Mouse (Mus musculus): ENCODE measurements around the gene Kcnq2. TPM values are rescaled to one million over a fixed set of nuclear protein-coding genes. Genes with fewer than 3 reads are reported as not detected.
A peak's percentile ranks its signal among the peaks of the same experiment; 100 is the strongest.

Kcnq2 gene
- polyA plus RNA-seq, 1 experiment = not detected

DNA sequence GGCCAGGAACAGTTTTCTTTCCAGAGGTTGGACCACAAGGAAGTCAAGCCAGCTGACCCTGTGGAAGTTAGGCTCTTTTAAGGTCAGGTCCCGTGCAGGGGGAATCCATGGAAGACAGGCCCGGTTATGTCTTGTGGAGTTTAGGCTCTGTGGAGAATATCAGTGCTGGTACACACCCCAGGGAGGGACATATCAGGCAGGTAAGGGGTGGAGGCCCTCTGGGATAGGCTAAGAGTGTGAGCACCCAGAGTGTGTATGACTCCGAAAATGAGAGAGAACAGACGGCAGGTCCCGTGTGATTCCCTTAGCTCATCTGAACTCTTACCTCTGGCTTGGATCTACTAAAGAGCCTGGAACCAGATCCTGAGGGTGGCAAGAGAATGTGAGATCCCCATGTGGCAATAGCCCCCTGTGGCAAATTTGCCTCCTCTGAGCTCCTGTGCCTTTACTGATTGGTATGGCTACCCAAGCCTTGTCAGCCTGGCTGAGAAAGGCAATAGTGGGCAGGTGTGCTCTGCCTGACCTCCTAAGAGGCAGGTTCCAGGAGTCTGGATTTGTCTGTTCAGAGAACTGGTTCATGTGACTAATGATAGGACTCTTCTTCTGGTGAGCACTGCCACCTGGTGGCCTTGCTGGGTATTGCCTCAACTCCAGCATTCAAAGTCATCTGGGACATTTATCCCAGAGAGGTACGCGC, 63.2 kb downstream of the Kcnq2 start:
- WGBS = 57% methylated on average over 7 of the region's 7 CpGs
- Histone ChIP-seq H3K4me3 (ENCODE audit: insufficient read depth, low read depth, low read length) (no peak overlapping the region), H3K4me1 (ENCODE audit: control insufficient read depth, insufficient read depth, low read length) (peaks cover 3% of the 10 kb centered on the region; the same call in 1 of the 2 replicates), H3K27ac (ENCODE audit: insufficient read depth, low read depth, low read length) (no peak overlapping the region)
- no peak for TF ChIP-seq CTCF (IDR thresholded peaks at IDR 0.05; ENCODE audit: insufficient read depth, low read depth, low read length)
- no peak for TF ChIP-seq POLR2A (IDR thresholded peaks at IDR 0.05; ENCODE audit: insufficient read depth, low read depth, low read length)

DNA sequence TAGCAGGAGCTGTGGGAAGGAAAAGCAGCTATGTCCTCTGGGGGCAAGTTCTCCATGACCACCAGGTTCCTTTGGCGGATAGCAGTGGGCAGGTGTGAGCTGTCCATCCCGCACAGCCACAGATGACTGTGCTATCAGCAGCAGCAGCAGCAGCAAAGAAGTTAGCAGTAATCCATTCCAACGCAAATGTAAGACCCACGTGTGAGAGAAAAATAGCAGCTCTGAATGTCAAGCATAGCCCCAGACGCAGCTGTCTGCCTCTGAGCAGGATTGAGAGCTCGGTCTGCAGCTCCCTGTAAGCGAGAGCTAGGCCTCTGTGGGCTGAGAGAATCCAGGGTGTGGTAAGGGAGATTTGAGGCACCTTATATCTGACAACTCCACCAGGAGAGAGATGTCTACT, 65.0 kb downstream of the Kcnq2 start:
- Histone ChIP-seq H3K4me1 (ENCODE audit: control insufficient read depth, insufficient read depth, low read length) (peaks cover 2% of the 10 kb centered on the region; the same call in 1 of the 2 replicates), H3K27ac (ENCODE audit: insufficient read depth, low read depth, low read length) (no peak overlapping the region), H3K4me3 (ENCODE audit: insufficient read depth, low read depth, low read length) (no peak overlapping the region)
- 46% methylated on average over 7 of the region's 7 CpGs for WGBS
- TF ChIP-seq POLR2A (IDR thresholded peaks at IDR 0.05; ENCODE audit: insufficient read depth, low read depth, low read length) (no peak), CTCF (IDR thresholded peaks at IDR 0.05; ENCODE audit: insufficient read depth, low read depth, low read length) (no peak)

DNA sequence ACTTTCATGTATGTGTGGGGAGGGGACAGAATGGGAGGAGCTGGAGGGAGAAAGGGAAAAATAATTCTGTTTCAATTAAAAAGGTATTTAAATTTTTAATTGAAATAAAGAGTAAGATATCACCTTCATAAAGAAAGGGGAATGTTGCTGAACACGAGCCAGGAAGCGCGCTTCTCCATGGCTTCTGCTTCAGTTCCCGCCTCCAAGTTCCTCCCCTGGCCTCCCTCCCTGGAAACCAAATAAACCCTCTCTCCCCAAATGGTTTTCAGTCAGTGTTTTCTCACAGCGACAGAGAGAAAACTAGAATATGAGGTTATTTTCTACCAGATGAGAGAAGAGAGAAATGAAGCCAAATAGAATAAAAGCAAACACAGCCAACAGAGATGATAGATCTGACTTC, 66.6 kb downstream of the Kcnq2 start:
- peaks cover 2% of the 10 kb centered on the region; the same call in 1 of the 2 replicates for H3K4me1 ChIP-seq (ENCODE audit: control insufficient read depth, insufficient read depth, low read length)
- H3K27ac ChIP-seq (ENCODE audit: insufficient read depth, low read depth, low read length) = no peak overlapping the region
- no peak for TF ChIP-seq CTCF (IDR thresholded peaks at IDR 0.05; ENCODE audit: insufficient read depth, low read depth, low read length)
- no peak for TF ChIP-seq POLR2A (IDR thresholded peaks at IDR 0.05; ENCODE audit: insufficient read depth, low read depth, low read length)
- no peak overlapping the region for H3K4me3 ChIP-seq (ENCODE audit: insufficient read depth, low read depth, low read length)
- WGBS = 55% methylated on average over 5 of the region's 5 CpGs

DNA sequence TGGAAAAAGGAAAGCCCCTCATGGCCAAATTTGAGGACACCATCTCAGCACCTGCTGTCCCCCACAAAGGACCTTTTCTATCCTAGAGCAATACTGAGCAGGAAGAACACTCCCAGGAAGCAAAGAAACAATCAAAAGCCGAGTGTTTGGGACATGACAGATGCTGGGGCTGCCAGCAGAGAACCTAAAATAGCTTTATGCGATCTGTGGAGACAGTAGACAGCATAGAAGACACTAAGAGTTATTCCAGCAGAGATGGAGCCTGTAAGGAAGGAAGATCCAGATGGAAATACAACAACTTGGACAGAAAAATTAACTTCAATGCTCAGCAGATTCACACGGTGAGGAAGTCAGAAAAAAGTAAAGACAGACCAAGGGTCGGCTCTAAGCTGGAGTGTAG, 69.3 kb downstream of the Kcnq2 start:
- H3K4me3 ChIP-seq (ENCODE audit: insufficient read depth, low read depth, low read length) = no peak overlapping the region
- TF ChIP-seq CTCF (IDR thresholded peaks at IDR 0.05; ENCODE audit: insufficient read depth, low read depth, low read length) (no peak), POLR2A (IDR thresholded peaks at IDR 0.05; ENCODE audit: insufficient read depth, low read depth, low read length) (no peak)
- 39% methylated on average over 4 of the region's 4 CpGs for WGBS
- no peak overlapping the region for H3K27ac ChIP-seq (ENCODE audit: insufficient read depth, low read depth, low read length)
- peaks cover 2% of the 10 kb centered on the region; the same call in 1 of the 2 replicates for H3K4me1 ChIP-seq (ENCODE audit: control insufficient read depth, insufficient read depth, low read length)

DNA sequence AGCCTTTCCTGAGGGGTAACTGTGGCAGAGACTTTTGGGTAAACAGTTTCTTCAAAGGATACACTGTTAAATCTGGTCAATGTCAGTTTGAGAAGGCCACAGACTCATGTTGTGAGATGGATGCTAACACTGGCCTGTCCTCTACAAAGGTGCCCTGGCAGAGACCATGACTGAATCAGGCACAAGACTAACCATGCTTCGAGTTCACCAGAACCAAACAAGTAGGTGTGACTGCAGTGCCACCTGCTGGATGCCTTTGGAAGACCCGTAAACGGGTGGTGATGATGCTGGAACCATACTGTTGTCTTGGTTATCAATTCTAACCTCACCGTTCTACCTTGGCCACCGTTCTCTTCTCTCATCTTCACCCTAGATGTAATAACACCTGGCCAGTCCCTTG, 75.0 kb downstream of the Kcnq2 start:
- WGBS = 9% methylated on average over 5 of the region's 5 CpGs
- Histone ChIP-seq H3K27ac (ENCODE audit: insufficient read depth, low read depth, low read length) (no peak overlapping the region), H3K4me1 (ENCODE audit: control insufficient read depth, insufficient read depth, low read length) (no peaks in the 10 kb centered on the region), H3K4me3 (ENCODE audit: insufficient read depth, low read depth, low read length) (no peak overlapping the region)
- peak; percentile 24; the same call in 1 of the 2 replicates for TF ChIP-seq CTCF (IDR thresholded peaks at IDR 0.05; ENCODE audit: insufficient read depth, low read depth, low read length)
- no peak for TF ChIP-seq POLR2A (IDR thresholded peaks at IDR 0.05; ENCODE audit: insufficient read depth, low read depth, low read length)

DNA sequence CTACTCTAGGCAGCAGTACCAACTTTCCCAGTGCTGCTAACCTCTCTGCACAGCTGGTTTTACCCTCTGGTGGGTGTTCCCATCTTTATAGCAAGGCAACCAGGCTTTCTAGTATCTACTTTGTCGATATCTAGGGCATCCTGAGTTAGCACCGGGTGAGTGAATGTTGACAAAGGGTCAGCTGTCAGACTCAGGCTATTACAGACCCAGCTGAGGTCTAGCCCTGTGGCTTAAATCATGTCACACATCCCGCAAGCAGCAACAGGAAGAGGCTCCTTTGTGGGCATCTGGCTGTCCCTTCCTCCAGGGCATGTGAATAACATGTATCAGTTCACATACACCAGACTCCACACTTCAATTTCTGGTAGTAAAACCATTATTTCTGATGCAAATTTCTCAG, 76.9 kb downstream of the Kcnq2 start:
- no peak for TF ChIP-seq CTCF (IDR thresholded peaks at IDR 0.05; ENCODE audit: insufficient read depth, low read depth, low read length)
- no peak for TF ChIP-seq POLR2A (IDR thresholded peaks at IDR 0.05; ENCODE audit: insufficient read depth, low read depth, low read length)
- H3K4me1 ChIP-seq (ENCODE audit: control insufficient read depth, insufficient read depth, low read length) = no peaks in the 10 kb centered on the region
- WGBS = 55% methylated on average over 3 of the region's 3 CpGs
- no peak overlapping the region for H3K4me3 ChIP-seq (ENCODE audit: insufficient read depth, low read depth, low read length)
- no peak overlapping the region for H3K27ac ChIP-seq (ENCODE audit: insufficient read depth, low read depth, low read length)

DNA sequence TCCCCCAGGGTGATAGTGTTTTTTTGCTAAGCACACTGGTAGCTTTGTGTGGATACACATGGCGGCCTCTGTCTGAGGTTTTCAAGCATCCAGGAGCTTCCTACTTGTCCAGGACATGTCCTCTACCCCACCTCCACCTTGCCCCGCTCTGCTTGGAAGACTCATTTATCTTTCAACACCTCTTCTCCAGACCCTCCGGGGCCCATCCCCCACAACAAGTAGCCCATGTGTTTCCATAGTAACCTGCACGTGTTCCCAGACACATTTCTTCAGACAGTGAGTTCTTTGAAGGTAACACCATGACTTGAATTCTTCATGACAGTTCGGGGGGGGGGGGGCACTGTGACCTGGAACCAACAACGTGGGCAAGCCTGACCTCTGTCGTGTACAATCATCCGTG, 77.8 kb downstream of the Kcnq2 start:
- 56% methylated on average over 8 of the region's 8 CpGs for WGBS
- TF ChIP-seq POLR2A (IDR thresholded peaks at IDR 0.05; ENCODE audit: insufficient read depth, low read depth, low read length) = no peak
- no peak for TF ChIP-seq CTCF (IDR thresholded peaks at IDR 0.05; ENCODE audit: insufficient read depth, low read depth, low read length)
- Histone ChIP-seq H3K4me1 (ENCODE audit: control insufficient read depth, insufficient read depth, low read length) (no peaks in the 10 kb centered on the region), H3K4me3 (ENCODE audit: insufficient read depth, low read depth, low read length) (no peak overlapping the region), H3K27ac (ENCODE audit: insufficient read depth, low read depth, low read length) (no peak overlapping the region)

DNA sequence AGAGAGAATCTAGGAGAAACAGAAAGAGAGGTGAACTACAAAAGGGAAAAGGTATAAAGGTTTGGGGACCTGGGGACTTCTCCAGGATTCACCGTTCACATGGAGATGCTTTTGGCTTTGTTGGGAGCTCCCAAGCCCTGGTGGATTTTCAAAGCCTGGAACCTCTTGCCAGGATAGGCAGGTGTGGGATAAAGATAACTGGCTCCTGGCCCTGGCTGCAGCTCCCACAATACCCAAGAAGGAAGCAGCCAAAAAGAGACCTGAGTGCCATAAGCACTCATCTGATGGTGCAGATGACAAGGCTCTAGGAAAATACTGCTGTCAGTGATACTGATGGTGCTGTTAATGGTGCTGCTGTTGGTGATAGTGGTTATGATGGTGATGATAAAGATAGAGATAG, 82.9 kb downstream of the Kcnq2 start:
- 92% methylated on average over 1 of the region's 1 CpGs for WGBS
- no peak for TF ChIP-seq CTCF (IDR thresholded peaks at IDR 0.05; ENCODE audit: insufficient read depth, low read depth, low read length)
- no peak for TF ChIP-seq POLR2A (IDR thresholded peaks at IDR 0.05; ENCODE audit: insufficient read depth, low read depth, low read length)
- peaks cover 8% of the 10 kb centered on the region; the same call in 1 of the 2 replicates for H3K4me1 ChIP-seq (ENCODE audit: control insufficient read depth, insufficient read depth, low read length)
- no peak overlapping the region for H3K4me3 ChIP-seq (ENCODE audit: insufficient read depth, low read depth, low read length)
- H3K27ac ChIP-seq (ENCODE audit: insufficient read depth, low read depth, low read length) = no peak overlapping the region

DNA sequence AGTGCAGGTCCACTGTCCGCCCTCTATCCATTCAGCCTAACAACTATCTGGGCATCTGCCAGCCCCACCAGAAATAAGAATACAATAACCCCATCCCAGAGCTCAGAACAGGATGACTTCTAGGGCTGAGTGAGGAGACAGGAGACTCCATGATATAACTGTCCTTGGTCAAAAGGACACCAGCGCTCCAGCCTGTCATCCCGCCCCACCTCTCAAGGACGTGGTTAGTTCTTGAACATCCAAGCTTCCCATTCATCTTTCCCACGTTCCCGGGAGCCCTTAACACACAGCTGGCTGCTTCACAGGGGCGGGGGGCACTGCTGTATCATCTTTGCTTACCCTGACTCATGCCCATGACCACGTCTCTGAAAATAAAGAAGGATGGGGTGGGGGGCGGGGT, 86.1 kb downstream of the Kcnq2 start:
- WGBS = 76% methylated on average over 9 of the region's 9 CpGs
- H3K4me3 ChIP-seq (ENCODE audit: insufficient read depth, low read depth, low read length) = no peak overlapping the region
- peaks cover 8% of the 10 kb centered on the region; the same call in 1 of the 2 replicates for H3K4me1 ChIP-seq (ENCODE audit: control insufficient read depth, insufficient read depth, low read length)
- no peak overlapping the region for H3K27ac ChIP-seq (ENCODE audit: insufficient read depth, low read depth, low read length)
- TF ChIP-seq POLR2A (IDR thresholded peaks at IDR 0.05; ENCODE audit: insufficient read depth, low read depth, low read length) = no peak
- TF ChIP-seq CTCF (IDR thresholded peaks at IDR 0.05; ENCODE audit: insufficient read depth, low read depth, low read length) = no peak
